Mouse (Mus musculus) forebrain, embryonic 14.5 days (tissue): Measurements from ENCODE around the gene Nova2. TPM values are rescaled to one million over a fixed set of nuclear protein-coding genes. Genes with fewer than 3 reads are reported as not detected.

Source experiments
- ATAC-seq: fragments of 200-750 bp; cut with Nextera tagmentation; 2 replicates; pipeline ENCODE4 v1.8.0; 2017; ENCODE audit warnings: mild to moderate bottlenecking, moderate library complexity
- DNase-seq: peaks from one replicate; pipeline ENCODE4 v3.0.0-alpha.2; 2015; ENCODE audit warnings: low spot score
- H3K27ac ChIP-seq: fragments of 300-500 bp; sonication (generic); 2 replicates; pipeline ENCODE4 v1.5.1; 2014; ENCODE audit warnings: low read depth, mild to moderate bottlenecking, control low read depth, low read length, moderate library complexity
- H3K27me3 ChIP-seq: fragments of 300-500 bp; sonication (generic); replicated peaks from 2 replicates; pipeline ENCODE4 v1.6.1; 2014; ENCODE audit warnings: low read length, control low read depth, mixed read lengths; ENCODE audit not compliant: control insufficient read depth, insufficient read depth
- H3K36me3 ChIP-seq: fragments of 300-500 bp; sonication (generic); 2 replicates; pipeline ENCODE4 v1.6.1; 2014; ENCODE audit warnings: low read length, control low read depth; ENCODE audit not compliant: control insufficient read depth, insufficient read depth
- H3K4me1 ChIP-seq: fragments of 300-500 bp; sonication (generic); 2 replicates; pipeline ENCODE4 v1.6.1; 2014; ENCODE audit warnings: antibody characterized with exemption, low read length, control low read depth; ENCODE audit not compliant: control insufficient read depth, insufficient read depth
- H3K4me2 ChIP-seq: fragments of 300-500 bp; sonication (generic); 2 replicates; pipeline ENCODE4 v1.6.1; 2014; ENCODE audit warnings: mild to moderate bottlenecking, control low read depth, low read length
- H3K4me3 ChIP-seq: fragments of 300-500 bp; sonication (generic); 2 replicates; pipeline ENCODE4 v1.5.1; 2014; ENCODE audit warnings: low read depth, low read length, control low read depth
- H3K9ac ChIP-seq: fragments of 300-500 bp; sonication (generic); 2 replicates; pipeline ENCODE4 v1.6.1; 2014; ENCODE audit warnings: mild to moderate bottlenecking, low read length, control low read depth, moderate library complexity
- H3K9me3 ChIP-seq: fragments of 300-500 bp; sonication (generic); replicated peaks from 2 replicates; pipeline ENCODE4 v1.6.1; 2016; ENCODE audit warnings: low read length, control low read depth, mixed read lengths; ENCODE audit not compliant: control insufficient read depth
- WGBS: fragments of 180-500 bp; shearing (Covaris S2); extraction: QIAGEN DNeasy Blood & Tissue Kit; methylation state at CpG from one replicate; pipeline ENCODE4 v1.1.7; 2014; 5-methylcytosine and 5-hydroxymethylcytosine counted together
- polyA plus RNA-seq: library from polyadenylated mRNA; unstranded; fragments of >200 nt; fragmentation: Nextera tagmentation; extraction: Ambion mirVana; gene quantifications from 2 replicates; pipeline ENCODE4 v1.2.1, GENCODE M21; 2014

Nova2 gene
- polyA plus RNA-seq = 13.1 and 15.7 TPM in 2 replicates

DNA sequence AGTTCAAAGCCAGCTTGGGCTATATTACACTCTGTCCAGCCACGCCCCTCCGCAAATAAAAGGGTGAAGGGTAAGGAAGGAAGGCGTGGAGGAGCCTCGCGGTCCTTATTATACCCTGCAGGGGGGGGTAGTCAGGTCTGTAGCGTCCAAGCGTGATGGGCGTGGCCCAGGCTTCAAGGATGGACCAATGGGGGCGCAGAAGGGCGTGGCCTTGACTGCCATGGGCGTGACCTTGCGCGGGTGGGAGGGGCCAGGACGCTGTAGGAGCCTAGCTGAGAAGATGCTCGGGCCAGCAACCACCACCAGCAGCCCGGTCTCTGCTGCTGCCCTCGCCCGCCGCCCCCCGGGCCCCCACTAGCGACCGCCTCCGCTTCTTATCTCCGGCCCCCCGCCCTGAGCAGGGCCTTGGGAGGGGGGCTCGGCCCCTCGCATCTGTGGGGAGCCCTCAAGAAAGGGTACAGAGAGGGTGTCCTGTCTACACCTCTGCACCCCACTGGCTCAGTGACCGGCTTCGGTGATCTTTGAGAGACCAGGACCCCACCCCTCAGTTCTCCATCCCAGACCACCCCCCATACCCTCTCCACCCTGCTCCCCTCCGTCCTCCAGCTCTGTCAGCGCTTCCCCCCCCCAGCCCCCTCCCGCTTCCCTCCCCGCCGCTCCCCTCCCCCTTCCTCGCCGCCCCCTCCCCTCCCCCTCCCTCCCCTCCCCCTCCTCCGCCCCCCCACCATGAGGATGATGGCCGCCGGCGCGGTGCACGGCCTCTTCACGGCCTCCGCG is at the start of gene Nova2:
Gene Nova2, plus strand, starts transcription at position 727 of the 777 bp plus-strand sequence.
- Histone ChIP-seq H3K36me3 (no peaks in the 10 kb centered on the region), H3K9me3 (no peaks in the 10 kb centered on the region), H3K27ac (peak within 1 kb of the TSS; percentile 95), H3K27me3 (no peaks in the 10 kb centered on the region), H3K4me1 (peaks cover 50% of the 10 kb centered on the region), H3K4me3 (peak within 1 kb of the TSS; percentile 97), H3K4me2 (peak within 1 kb of the TSS; percentile 76), H3K9ac (peak within 1 kb of the TSS; percentile 99)
- ATAC-seq (peak; percentile 85), DNase-seq (peak; percentile 98)
- WGBS = 0% methylated on average over 21 of the region's 45 CpGs

DNA sequence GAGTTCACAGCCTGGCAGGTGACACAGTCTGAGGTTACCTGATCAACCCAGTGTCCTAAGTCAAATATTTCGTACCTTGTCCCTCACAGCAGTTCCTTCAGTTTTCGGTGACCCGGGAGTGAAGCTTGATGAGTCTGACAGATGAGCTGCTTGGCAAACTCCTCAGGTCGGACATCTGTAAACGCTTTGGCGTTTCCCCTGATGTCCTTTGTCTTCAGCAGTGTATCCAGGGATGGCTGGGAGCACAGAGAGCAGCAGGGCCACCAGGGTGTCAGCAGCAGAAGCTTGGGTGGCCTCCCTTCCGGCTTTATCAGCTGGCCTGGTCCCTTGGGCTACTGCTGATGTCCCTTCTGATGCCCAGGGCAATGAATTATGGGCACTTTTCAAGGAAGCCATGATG is 47.0 kb upstream of the Nova2 start:
- DNase-seq = no peak
- no peaks in the 10 kb centered on the region for H3K27me3 ChIP-seq
- no peak overlapping the region for H3K9ac ChIP-seq
- no peak overlapping the region for H3K4me3 ChIP-seq
- H3K4me2 ChIP-seq = no peak overlapping the region
- WGBS = 83% methylated on average over 7 of the region's 7 CpGs
- no peak for ATAC-seq
- H3K36me3 ChIP-seq = no peaks in the 10 kb centered on the region
- H3K27ac ChIP-seq = no peak overlapping the region
- no peaks in the 10 kb centered on the region for H3K9me3 ChIP-seq
- H3K4me1 ChIP-seq = no peaks in the 10 kb centered on the region

DNA sequence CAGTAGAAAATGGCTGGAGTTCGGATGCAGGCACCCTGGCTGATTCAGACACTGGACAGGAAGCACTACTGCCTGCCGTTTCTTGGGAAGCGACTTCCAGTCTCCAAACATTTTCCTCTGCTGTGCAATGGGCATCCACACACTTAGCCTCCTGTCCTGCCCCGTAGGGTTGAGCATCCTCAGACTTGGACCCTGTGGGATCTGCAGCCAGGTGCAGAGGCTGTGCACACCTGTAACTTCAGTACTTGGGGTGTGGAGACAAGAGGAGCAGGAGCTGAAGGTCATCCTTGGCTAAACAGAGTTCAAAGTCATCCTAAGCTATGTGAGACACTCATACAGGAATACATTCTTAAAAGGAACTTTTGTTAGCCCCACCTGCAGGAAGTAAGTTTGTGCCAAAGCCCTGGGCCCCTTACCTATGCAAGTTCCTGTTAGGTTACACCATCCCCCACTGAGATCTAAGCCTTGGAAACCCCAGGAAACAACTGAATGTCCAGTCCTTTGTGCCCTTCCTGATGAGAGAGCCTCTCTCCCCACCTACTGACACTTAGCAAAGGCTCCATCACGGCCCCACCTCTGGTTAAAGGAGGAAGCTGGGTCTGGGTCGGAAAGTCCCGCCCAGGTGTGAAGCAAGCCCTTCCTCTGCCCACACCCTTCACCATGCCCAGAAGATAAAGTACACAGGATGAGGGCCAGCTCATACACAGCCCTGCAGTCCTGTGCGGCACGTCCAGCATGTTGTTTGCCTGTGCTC is 41.5 kb upstream of the Nova2 start:
- no peak overlapping the region for H3K4me3 ChIP-seq
- H3K9me3 ChIP-seq = no peaks in the 10 kb centered on the region
- H3K9ac ChIP-seq = no peak overlapping the region
- no peak overlapping the region for H3K4me2 ChIP-seq
- 71% methylated on average over 9 of the region's 9 CpGs for WGBS
- H3K27ac ChIP-seq = no peak overlapping the region
- no peaks in the 10 kb centered on the region for H3K4me1 ChIP-seq
- H3K27me3 ChIP-seq = no peaks in the 10 kb centered on the region
- DNase-seq (no peak), ATAC-seq (no peak)
- no peaks in the 10 kb centered on the region for H3K36me3 ChIP-seq

DNA sequence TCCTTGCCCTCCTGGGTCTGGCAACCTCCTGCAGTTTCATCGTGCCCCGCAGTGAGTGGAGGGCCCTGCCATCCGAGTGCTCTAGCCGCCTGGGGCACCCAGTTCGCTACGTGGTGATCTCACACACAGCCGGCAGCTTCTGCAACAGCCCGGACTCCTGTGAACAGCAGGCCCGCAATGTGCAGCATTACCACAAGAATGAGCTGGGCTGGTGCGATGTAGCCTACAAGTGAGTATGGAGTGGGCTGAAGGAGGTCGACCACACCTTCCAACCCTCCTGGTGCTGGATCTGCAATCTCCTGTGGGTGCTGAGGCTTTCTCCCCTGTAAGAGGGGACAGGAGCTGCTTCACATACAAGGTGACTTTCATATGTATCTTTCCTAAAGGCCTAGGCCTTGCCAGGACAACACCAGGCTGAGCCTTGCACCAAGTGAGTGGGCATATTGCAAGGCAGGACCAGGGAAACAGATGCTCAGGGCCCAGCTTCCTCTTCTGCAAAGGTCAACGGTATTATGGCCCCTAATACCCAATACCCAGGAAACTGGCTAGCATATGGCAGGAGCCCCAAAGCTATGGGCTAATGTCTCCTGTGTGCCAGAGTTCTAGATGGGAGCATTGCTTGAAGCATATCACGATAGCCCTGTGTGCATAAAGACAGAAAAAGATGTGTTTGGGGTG is 40.8 kb upstream of the Nova2 start:
- H3K4me3 ChIP-seq = no peak overlapping the region
- H3K4me1 ChIP-seq = no peaks in the 10 kb centered on the region
- H3K27me3 ChIP-seq = no peaks in the 10 kb centered on the region
- ATAC-seq (no peak), DNase-seq (no peak)
- H3K9me3 ChIP-seq = no peaks in the 10 kb centered on the region
- no peaks in the 10 kb centered on the region for H3K36me3 ChIP-seq
- H3K27ac ChIP-seq = no peak overlapping the region
- H3K4me2 ChIP-seq = no peak overlapping the region
- H3K9ac ChIP-seq = no peak overlapping the region
- 70% methylated on average over 13 of the region's 13 CpGs for WGBS

DNA sequence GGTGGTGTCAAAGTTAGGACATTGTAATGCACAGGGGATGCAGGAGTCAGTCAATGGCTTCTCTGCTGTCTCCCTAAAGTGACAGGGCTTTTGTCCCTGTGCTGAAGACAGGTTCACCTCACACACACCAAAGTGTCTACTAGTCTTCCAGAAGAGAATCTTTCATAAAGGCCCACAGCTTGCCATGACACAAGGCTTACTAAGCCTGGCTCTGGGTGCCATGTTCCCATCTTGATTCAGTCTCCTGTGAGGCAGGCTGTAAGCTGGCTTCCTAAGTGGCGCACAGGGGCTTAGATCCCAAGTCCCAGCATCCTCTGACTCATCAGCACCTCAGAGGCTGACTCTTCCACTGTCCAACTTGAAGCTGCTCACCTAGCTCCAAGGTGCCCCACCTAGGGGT is 38.7 kb upstream of the Nova2 start:
- Histone ChIP-seq H3K9me3 (no peaks in the 10 kb centered on the region), H3K27ac (no peak overlapping the region), H3K36me3 (no peaks in the 10 kb centered on the region), H3K4me1 (no peaks in the 10 kb centered on the region), H3K9ac (no peak overlapping the region), H3K4me2 (no peak overlapping the region), H3K4me3 (no peak overlapping the region), H3K27me3 (no peaks in the 10 kb centered on the region)
- no peak for DNase-seq
- no peak for ATAC-seq
- 83% methylated on average over 1 of the region's 1 CpGs for WGBS

DNA sequence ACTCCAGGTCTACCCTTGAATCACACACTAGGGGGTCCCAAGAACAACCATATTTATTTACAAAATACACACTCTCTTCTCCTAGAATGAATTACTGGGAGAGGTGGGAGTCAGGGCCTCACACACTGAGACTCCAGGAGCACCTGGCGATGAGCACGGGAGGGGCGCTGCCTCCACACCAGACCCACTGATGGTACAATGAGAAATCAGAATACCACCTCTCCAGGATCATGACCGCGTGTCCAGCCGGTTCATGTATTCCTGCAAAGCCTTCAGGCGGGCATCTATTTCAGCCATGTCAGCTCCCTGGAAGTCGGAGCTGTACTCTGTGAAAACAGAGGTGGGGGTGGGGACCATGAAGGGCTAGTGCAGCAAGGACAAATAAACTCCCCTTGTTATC is 34.8 kb upstream of the Nova2 start:
- H3K27ac ChIP-seq = no peak overlapping the region
- H3K9ac ChIP-seq = no peak overlapping the region
- H3K4me1 ChIP-seq = peaks cover 4% of the 10 kb centered on the region; the same call in 1 of the 2 replicates
- H3K27me3 ChIP-seq = 0 out of 2 replicates have a peak, but pooled peaks cover 5% of the 10 kb centered on the region
- H3K4me3 ChIP-seq = no peak overlapping the region
- H3K9me3 ChIP-seq = no peaks in the 10 kb centered on the region
- ATAC-seq = no peak
- no peaks in the 10 kb centered on the region for H3K36me3 ChIP-seq
- WGBS = 93% methylated on average over 8 of the region's 8 CpGs
- no peak overlapping the region for H3K4me2 ChIP-seq
- DNase-seq = no peak

DNA sequence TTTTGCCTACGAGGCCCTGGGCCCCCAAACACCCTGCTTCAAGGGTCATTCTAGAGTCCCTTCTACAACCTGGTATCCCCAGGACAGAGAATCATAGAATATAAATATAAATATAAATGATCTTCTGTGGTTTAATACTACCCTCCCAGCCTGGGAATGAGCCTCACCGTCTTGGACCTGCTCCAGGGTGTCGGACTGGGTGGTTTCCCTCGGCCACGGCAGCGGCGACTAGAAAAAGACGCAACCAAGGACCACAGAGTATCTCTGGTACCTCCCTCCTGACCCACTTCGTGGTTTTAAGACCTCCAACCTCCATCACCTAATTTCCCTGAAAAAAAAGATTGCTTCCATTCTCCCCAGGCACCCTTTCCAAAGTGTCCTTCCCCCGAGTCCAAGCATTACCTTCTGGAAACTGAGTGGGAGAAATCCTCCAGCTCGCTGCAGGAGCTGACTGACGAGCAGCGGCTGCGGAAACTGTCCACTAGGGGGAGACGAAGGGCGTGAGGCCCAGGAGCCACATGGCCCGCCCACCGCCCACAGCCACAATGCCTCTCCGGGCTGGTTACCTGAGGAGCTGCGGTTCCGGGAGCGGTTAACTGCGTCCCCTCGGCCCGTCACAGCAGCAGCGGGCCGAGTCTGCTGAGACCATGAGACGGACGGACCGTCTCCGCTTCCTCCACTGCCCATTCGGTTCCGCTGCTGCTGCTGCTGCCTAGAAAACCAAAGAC is 33.7 kb upstream of the Nova2 start:
- Histone ChIP-seq H3K4me2 (peak overlapping the region; percentile 77), H3K4me1 (peaks cover 4% of the 10 kb centered on the region; the same call in 1 of the 2 replicates), H3K27me3 (0 out of 2 replicates have a peak, but pooled peaks cover 5% of the 10 kb centered on the region), H3K4me3 (peak overlapping the region; percentile 41), H3K9ac (peak overlapping the region; percentile 64), H3K36me3 (no peaks in the 10 kb centered on the region), H3K27ac (no peak overlapping the region), H3K9me3 (no peaks in the 10 kb centered on the region)
- 21% methylated on average over 33 of the region's 33 CpGs for WGBS
- DNase-seq (peak; percentile 92), ATAC-seq (peak; percentile 74)

DNA sequence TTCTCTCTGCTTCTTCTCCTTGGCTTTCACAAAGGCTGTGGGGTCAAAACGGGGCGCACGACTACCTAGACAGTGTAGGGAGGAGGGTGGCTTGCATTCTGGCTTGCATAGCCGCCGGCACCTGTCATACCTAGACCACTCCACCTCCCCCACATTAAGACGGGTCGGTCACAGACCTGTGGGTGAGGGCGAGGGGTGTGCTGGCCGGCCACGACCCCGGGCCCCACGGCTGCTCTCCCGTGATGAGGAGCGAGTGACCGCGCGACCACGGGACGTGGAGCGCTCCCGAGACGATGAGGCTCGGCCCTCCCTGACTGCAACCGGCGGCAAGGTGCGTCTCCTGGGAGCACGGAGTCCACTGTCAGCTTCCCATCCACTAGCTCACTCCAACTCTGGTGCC is 32.7 kb upstream of the Nova2 start:
- Histone ChIP-seq H3K9me3 (no peaks in the 10 kb centered on the region), H3K9ac (peak overlapping the region; percentile 37), H3K4me1 (peaks cover 4% of the 10 kb centered on the region; the same call in 1 of the 2 replicates), H3K27ac (no peak overlapping the region), H3K4me3 (peak overlapping the region; percentile 41), H3K36me3 (0 out of 2 replicates have a peak, but pooled peaks cover 3% of the 10 kb centered on the region), H3K27me3 (0 out of 2 replicates have a peak, but pooled peaks cover 5% of the 10 kb centered on the region), H3K4me2 (peak overlapping the region; percentile 77)
- WGBS = 37% methylated on average over 26 of the region's 27 CpGs
- ATAC-seq = peak; percentile 13
- DNase-seq = no peak
